Mouse (Mus musculus) embryonic facial prominence, embryonic 15.5 days (tissue): ENCODE measurements at regions not wholly inside any gene's neighbourhood (a gene's known extent, or its start where the extent isn't known, plus 50 kb on each side); places are given as distances from the start of the nearest gene placed in this dataset.

Experiments used
- ATAC-seq: fragments of 200-750 bp; cut with Nextera tagmentation; 2 replicates; pipeline ENCODE4 v1.8.0; 2017; ENCODE audit warnings: low read depth, moderate TSS enrichment; ENCODE audit not compliant: insufficient number of reproducible peaks, low FRiP score, low TSS enrichment
- H3K27ac ChIP-seq: fragments of 300-500 bp; sonication (generic); replicated peaks from 2 replicates; pipeline ENCODE4 v1.5.1; 2015; ENCODE audit warnings: mild to moderate bottlenecking, inconsistent platforms
- H3K27me3 ChIP-seq: fragments of 300-500 bp; sonication (generic); 2 replicates; pipeline ENCODE4 v1.6.1; 2015; ENCODE audit warnings: inconsistent platforms
- H3K36me3 ChIP-seq: fragments of 300-500 bp; sonication (generic); 2 replicates; pipeline ENCODE4 v1.6.1; 2015; ENCODE audit warnings: mild to moderate bottlenecking, inconsistent platforms
- H3K4me1 ChIP-seq: fragments of 300-500 bp; sonication (generic); 2 replicates; pipeline ENCODE4 v1.6.1; 2015; ENCODE audit warnings: inconsistent platforms
- H3K4me2 ChIP-seq: fragments of 300-500 bp; sonication (generic); replicated peaks from 2 replicates; pipeline ENCODE4 v1.6.1; 2015; ENCODE audit warnings: mild to moderate bottlenecking, inconsistent platforms
- H3K4me3 ChIP-seq: fragments of 300-500 bp; sonication (generic); replicated peaks from 2 replicates; pipeline ENCODE4 v1.5.1; 2015; ENCODE audit warnings: mild to moderate bottlenecking, inconsistent platforms
- H3K9ac ChIP-seq: fragments of 300-500 bp; sonication (generic); 2 replicates; pipeline ENCODE4 v1.6.1; 2015; ENCODE audit warnings: inconsistent platforms
- H3K9me3 ChIP-seq: fragments of 300-500 bp; sonication (generic); replicated peaks from 2 replicates; pipeline ENCODE4 v1.6.1; 2016; ENCODE audit warnings: inconsistent platforms
- WGBS: fragments of 180-500 bp; shearing (Covaris S2); methylation state at CpG from one replicate; pipeline ENCODE4 v1.1.7; 2015; 5-methylcytosine and 5-hydroxymethylcytosine counted together

DNA sequence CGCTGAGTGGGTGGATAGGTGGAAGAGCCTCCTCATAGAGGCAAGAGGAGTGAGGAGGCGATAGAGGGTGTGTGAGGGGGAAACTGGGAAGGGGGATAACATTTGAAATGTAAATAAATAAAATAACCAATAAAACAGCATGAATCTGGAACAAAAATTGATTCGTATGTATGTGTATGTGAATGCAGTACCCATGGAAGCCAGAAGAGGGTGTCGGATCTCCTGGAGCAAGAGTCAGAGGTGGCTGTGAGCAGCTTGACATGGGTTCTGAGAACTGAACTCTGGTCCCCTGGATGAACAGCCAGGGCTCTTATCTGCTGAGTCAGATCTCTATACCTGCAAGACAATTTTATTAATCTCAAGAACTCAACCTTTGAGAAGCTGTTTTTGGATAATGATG is 81.4 kb downstream of the Tfap2b start:
- no peak overlapping the region for H3K4me3 ChIP-seq
- H3K36me3 ChIP-seq, result no peaks in the 10 kb centered on the region
- no peak for ATAC-seq
- no peak overlapping the region for H3K4me2 ChIP-seq
- 88% methylated on average over 4 of the region's 4 CpGs for WGBS
- H3K9me3 ChIP-seq, result no peaks in the 10 kb centered on the region
- no peaks in the 10 kb centered on the region for H3K4me1 ChIP-seq
- no peaks in the 10 kb centered on the region for H3K27me3 ChIP-seq
- H3K9ac ChIP-seq, result no peak overlapping the region
- H3K27ac ChIP-seq, result no peak overlapping the region

GRCm38 (mm10) chr1:19321598-19321997 is 112.9 kb downstream of the Tfap2b start:
- no peaks in the 10 kb centered on the region for H3K36me3 ChIP-seq
- no peaks in the 10 kb centered on the region for H3K4me1 ChIP-seq
- ATAC-seq, result no peak
- 37% methylated on average over 1 of the region's 1 CpGs for WGBS
- H3K9ac ChIP-seq, result no peak overlapping the region
- H3K27ac ChIP-seq, result no peak overlapping the region
- no peak overlapping the region for H3K4me3 ChIP-seq
- H3K27me3 ChIP-seq, result no peaks in the 10 kb centered on the region
- H3K9me3 ChIP-seq, result no peaks in the 10 kb centered on the region
- H3K4me2 ChIP-seq, result no peak overlapping the region

DNA sequence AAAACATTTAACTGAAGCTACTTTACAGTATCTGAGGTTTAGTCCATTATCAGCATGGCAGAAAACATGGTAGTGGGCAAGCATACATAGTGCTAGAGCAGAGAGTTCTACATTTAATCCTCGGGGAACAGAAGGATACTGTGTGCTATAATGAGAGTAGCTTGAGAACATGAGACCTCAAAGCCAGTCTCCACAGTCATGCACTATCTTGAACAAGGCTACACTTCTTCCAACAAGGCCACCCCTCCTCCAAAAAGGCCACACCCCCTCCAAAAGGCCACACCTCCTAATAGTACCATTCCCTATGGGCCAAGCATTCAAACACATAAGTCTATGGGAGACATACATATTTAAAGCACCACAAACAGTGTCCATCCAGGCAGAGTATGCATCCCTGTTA is 127.3 kb downstream of the Tfap2b start:
- H3K36me3 ChIP-seq, result no peaks in the 10 kb centered on the region
- no peak overlapping the region for H3K4me2 ChIP-seq
- H3K9ac ChIP-seq, result no peak overlapping the region
- H3K27ac ChIP-seq, result no peak overlapping the region
- no peaks in the 10 kb centered on the region for H3K27me3 ChIP-seq
- no peak overlapping the region for H3K4me3 ChIP-seq
- ATAC-seq, result no peak
- 84% methylated on average over 1 of the region's 1 CpGs for WGBS
- H3K4me1 ChIP-seq, result no peaks in the 10 kb centered on the region
- H3K9me3 ChIP-seq, result no peaks in the 10 kb centered on the region

GRCm38 (mm10) chr1:19337207-19337606 is 128.5 kb downstream of the Tfap2b start:
- Histone ChIP-seq H3K9ac (no peak overlapping the region), H3K36me3 (no peaks in the 10 kb centered on the region), H3K4me2 (no peak overlapping the region), H3K27ac (no peak overlapping the region), H3K4me1 (no peaks in the 10 kb centered on the region), H3K9me3 (no peaks in the 10 kb centered on the region), H3K4me3 (no peak overlapping the region), H3K27me3 (no peaks in the 10 kb centered on the region)
- no peak for ATAC-seq
- 25% methylated on average over 3 of the region's 3 CpGs for WGBS

DNA sequence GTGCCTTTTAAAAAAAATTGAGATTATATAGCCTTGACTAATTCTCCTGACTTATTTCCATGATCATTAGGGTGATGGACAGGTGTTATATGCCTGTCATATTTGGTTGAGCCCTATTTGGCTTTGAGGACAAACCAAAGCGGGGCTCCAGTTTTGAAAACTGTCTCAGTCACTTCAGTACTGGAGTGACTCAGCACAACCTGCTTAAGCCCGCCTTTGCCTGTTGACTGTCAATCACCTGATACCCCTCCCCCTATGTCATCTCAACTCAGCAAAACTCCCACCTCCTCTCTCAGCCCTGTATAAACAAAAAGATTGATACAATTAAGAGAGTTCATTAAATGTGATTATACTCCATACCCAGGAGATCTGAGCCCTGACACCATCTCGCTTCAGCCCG is 135.7 kb downstream of the Tfap2b start:
- H3K27me3 ChIP-seq, result no peaks in the 10 kb centered on the region
- no peaks in the 10 kb centered on the region for H3K9me3 ChIP-seq
- H3K4me3 ChIP-seq, result no peak overlapping the region
- no peak overlapping the region for H3K27ac ChIP-seq
- H3K9ac ChIP-seq, result no peak overlapping the region
- ATAC-seq, result no peak
- no peaks in the 10 kb centered on the region for H3K36me3 ChIP-seq
- 80% methylated on average over 4 of the region's 4 CpGs for WGBS
- H3K4me1 ChIP-seq, result no peaks in the 10 kb centered on the region
- H3K4me2 ChIP-seq, result no peak overlapping the region

- no peak overlapping the region for H3K9ac ChIP-seq
- no peaks in the 10 kb centered on the region for H3K27me3 ChIP-seq
- ATAC-seq, result no peak
- no peaks in the 10 kb centered on the region for H3K9me3 ChIP-seq
- no peaks in the 10 kb centered on the region for H3K36me3 ChIP-seq
- no peak overlapping the region for H3K4me2 ChIP-seq
- WGBS, result 24% methylated on average over 4 of the region's 4 CpGs
- no peak overlapping the region for H3K4me3 ChIP-seq
- no peaks in the 10 kb centered on the region for H3K4me1 ChIP-seq
- H3K27ac ChIP-seq, result no peak overlapping the region
These were observed 141.8 kb downstream of the Tfap2b start for GRCm38 (mm10) chr1:19350495-19350894.

DNA sequence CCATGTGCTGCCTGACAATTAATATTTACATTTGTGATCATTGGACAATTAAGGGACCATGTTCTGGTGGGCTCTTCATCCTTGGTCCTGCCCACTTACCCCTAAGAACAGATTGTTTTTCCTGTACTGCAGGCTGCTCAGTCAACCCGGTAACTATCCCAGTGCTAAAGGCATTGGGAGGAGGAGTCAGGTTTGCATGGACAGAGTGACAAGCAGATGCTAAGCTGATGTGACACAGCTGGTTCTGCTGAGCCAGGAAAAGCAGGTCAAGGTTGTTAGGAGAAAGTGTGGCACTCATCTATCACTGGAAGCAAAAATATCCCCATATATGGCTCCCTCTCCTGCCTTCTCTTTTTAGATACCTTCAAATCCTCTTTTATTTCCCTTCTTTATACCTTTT is 176.1 kb downstream of the Tfap2b start:
- WGBS, result 15% methylated on average over 1 of the region's 1 CpGs
- H3K36me3 ChIP-seq, result no peaks in the 10 kb centered on the region
- H3K4me1 ChIP-seq, result no peaks in the 10 kb centered on the region
- no peak for ATAC-seq
- no peak overlapping the region for H3K27ac ChIP-seq
- no peaks in the 10 kb centered on the region for H3K27me3 ChIP-seq
- no peak overlapping the region for H3K4me2 ChIP-seq
- H3K9me3 ChIP-seq, result no peaks in the 10 kb centered on the region
- H3K4me3 ChIP-seq, result no peak overlapping the region
- no peak overlapping the region for H3K9ac ChIP-seq

DNA sequence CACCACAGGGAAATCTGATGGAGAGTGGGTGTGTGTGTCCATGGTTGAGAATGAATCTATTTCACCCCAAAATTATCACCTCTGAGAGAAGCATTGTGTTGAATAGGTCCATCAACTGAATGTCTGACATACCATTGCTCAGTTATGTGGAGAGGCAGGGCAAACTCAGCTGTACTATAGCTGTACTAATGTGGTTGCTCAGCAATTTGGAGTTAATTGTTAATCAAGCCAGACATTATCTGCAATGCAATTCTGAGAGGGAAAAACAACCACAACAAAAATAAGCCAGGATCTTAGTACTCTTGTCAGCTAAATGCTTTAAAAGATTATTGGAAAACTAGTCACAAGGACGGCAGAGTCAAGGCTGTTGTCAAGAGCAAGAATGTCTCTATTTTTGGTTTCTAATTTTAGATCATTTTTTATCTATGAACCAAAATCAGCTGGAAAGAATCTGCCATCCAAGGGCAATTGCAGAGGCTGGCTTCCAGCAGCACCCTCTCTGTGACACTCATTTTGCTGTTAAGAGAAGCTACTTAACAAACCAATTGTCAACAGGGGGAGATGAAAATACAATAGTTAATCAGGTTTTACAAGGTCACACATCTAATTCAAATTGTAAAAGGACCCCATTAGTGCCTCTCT is 180.3 kb downstream of the Tfap2b start:
- Histone ChIP-seq H3K4me2 (no peak overlapping the region), H3K9me3 (no peaks in the 10 kb centered on the region), H3K27ac (no peak overlapping the region), H3K4me1 (no peaks in the 10 kb centered on the region), H3K9ac (no peak overlapping the region), H3K36me3 (no peaks in the 10 kb centered on the region), H3K27me3 (no peaks in the 10 kb centered on the region), H3K4me3 (no peak overlapping the region)
- no peak for ATAC-seq
- 51% methylated on average over 1 of the region's 1 CpGs for WGBS

DNA sequence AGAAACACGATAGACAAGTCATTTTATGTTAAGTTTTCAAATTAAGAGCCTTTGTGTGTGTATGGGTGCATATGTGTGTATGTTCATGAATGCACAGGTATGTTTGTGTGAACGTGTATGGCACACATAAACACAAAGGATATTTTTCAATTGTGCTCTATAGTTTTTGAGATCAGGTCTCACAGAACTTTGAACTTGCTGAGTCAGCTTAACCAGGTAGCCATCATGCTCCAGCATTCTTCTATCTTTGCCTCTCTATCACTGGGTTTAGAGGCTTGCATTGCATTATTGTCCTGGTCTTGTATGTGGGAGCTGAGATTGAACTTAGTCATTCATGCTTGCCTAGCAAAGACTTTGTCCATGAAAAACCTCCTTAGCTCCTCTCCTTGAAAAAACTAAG is 198.8 kb downstream of the Tfap2b start:
- H3K9ac ChIP-seq, result no peak overlapping the region
- H3K36me3 ChIP-seq, result no peaks in the 10 kb centered on the region
- 86% methylated on average over 2 of the region's 2 CpGs for WGBS
- H3K4me1 ChIP-seq, result no peaks in the 10 kb centered on the region
- no peak overlapping the region for H3K27ac ChIP-seq
- ATAC-seq, result no peak
- H3K27me3 ChIP-seq, result no peaks in the 10 kb centered on the region
- H3K9me3 ChIP-seq, result no peaks in the 10 kb centered on the region
- H3K4me3 ChIP-seq, result no peak overlapping the region
- H3K4me2 ChIP-seq, result no peak overlapping the region

GRCm38 (mm10) chr1:19412345-19412744 is 203.6 kb downstream of the Tfap2b start:
- ATAC-seq, result no peak
- Histone ChIP-seq H3K4me1 (no peaks in the 10 kb centered on the region), H3K9ac (no peak overlapping the region), H3K4me3 (no peak overlapping the region), H3K4me2 (no peak overlapping the region), H3K27me3 (no peaks in the 10 kb centered on the region), H3K36me3 (no peaks in the 10 kb centered on the region), H3K27ac (no peak overlapping the region), H3K9me3 (no peaks in the 10 kb centered on the region)
- 84% methylated on average over 4 of the region's 4 CpGs for WGBS

- WGBS, result 63% methylated on average over 1 of the region's 1 CpGs
- no peak for ATAC-seq
- H3K27me3 ChIP-seq, result no peaks in the 10 kb centered on the region
- no peak overlapping the region for H3K4me2 ChIP-seq
- H3K36me3 ChIP-seq, result no peaks in the 10 kb centered on the region
- no peak overlapping the region for H3K27ac ChIP-seq
- no peaks in the 10 kb centered on the region for H3K9me3 ChIP-seq
- H3K9ac ChIP-seq, result no peak overlapping the region
- H3K4me1 ChIP-seq, result no peaks in the 10 kb centered on the region
- H3K4me3 ChIP-seq, result no peak overlapping the region
These were observed 212.4 kb downstream of the Tfap2b start for GRCm38 (mm10) chr1:19421116-19421515.

DNA sequence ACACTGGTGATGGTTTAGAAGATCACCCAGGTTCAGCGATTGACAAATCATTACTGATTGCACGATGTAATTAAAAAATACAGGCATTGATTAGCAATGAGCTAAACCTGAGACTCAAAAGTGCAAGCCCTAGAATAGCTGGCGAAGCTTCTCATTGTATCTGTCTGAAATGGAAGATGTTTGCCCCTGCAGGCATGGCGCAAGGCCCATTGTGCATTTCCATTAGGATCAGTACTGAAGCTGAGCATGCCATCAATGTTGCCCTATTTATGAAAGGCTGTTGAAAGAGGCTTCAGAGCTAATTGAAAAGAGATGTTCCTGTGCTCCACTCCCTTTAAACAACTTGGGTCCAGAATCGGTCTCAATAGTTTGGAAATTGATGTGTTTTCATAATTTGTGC is 242.1 kb downstream of the Tfap2b start:
- WGBS, result 66% methylated on average over 5 of the region's 5 CpGs
- ATAC-seq, result no peak
- no peaks in the 10 kb centered on the region for H3K36me3 ChIP-seq

More for the DNA sequence above, 242.1 kb downstream of the Tfap2b start:
- no peak overlapping the region for H3K27ac ChIP-seq
- no peak overlapping the region for H3K4me2 ChIP-seq
- no peaks in the 10 kb centered on the region for H3K9me3 ChIP-seq
- H3K4me1 ChIP-seq, result no peaks in the 10 kb centered on the region
- no peak overlapping the region for H3K4me3 ChIP-seq
- H3K9ac ChIP-seq, result no peak overlapping the region
- H3K27me3 ChIP-seq, result no peaks in the 10 kb centered on the region
